Mouse (Mus musculus): ENCODE results near the gene Limk2.

Limk2 gene

GRCm38 (mm10) chr11:3371599-3372295, 37.2 kb downstream of the Limk2 start:
- no peak for DNase-seq (ENCODE audit: low read depth, low spot score)

GRCm38 (mm10) chr11:3370928-3371598, 37.9 kb downstream of the Limk2 start:
- peak; percentile 90 for DNase-seq (ENCODE audit: low read depth, low spot score)

GRCm38 (mm10) chr11:3370162-3370561, 38.8 kb downstream of the Limk2 start:
- no peak for DNase-seq (ENCODE audit: low read depth, low spot score)

- no peak for DNase-seq (ENCODE audit: low read depth, low spot score)
Measured at GRCm38 (mm10) chr11:3369449-3369848, 39.5 kb downstream of the Limk2 start.

GRCm38 (mm10) chr11:3368983-3369382, 40.0 kb downstream of the Limk2 start:
- no peak for DNase-seq (ENCODE audit: low read depth, low spot score)

GRCm38 (mm10) chr11:3366411-3366810, 42.6 kb downstream of the Limk2 start:
- DNase-seq (ENCODE audit: low read depth, low spot score), result no peak

- DNase-seq (ENCODE audit: low read depth, low spot score), result no peak
Measured at GRCm38 (mm10) chr11:3362854-3363253, 46.1 kb downstream of the Limk2 start.

- no peak for DNase-seq (ENCODE audit: low read depth, low spot score)
Measured at GRCm38 (mm10) chr11:3352990-3353585, 55.9 kb downstream of the Limk2 start.

GRCm38 (mm10) chr11:3352131-3352530, 56.9 kb downstream of the Limk2 start:
- no peak for DNase-seq (ENCODE audit: low read depth, low spot score)

GRCm38 (mm10) chr11:3349343-3349695, 59.7 kb downstream of the Limk2 start:
- DNase-seq (ENCODE audit: low read depth, low spot score), result no peak

GRCm38 (mm10) chr11:3348576-3349342, 60.2 kb downstream of the Limk2 start:
- DNase-seq (ENCODE audit: low read depth, low spot score), result no peak

- DNase-seq (ENCODE audit: low read depth, low spot score), result no peak
Measured at GRCm38 (mm10) chr11:3347835-3348195, 61.2 kb downstream of the Limk2 start.

GRCm38 (mm10) chr11:3347091-3347834, 61.7 kb downstream of the Limk2 start:
- DNase-seq (ENCODE audit: low read depth, low spot score), result no peak

- no peak for DNase-seq (ENCODE audit: low read depth, low spot score)
Measured at GRCm38 (mm10) chr11:3346351-3346750, 62.6 kb downstream of the Limk2 start.

- DNase-seq (ENCODE audit: low read depth, low spot score), result no peak
Measured at GRCm38 (mm10) chr11:3344916-3345315, 64.1 kb downstream of the Limk2 start.

GRCm38 (mm10) chr11:3341476-3341875, 67.5 kb downstream of the Limk2 start:
- no peak for DNase-seq (ENCODE audit: low read depth, low spot score)

- DNase-seq (ENCODE audit: low read depth, low spot score), result no peak
Measured at GRCm38 (mm10) chr11:3337961-3338360, 71.0 kb downstream of the Limk2 start.

GRCm38 (mm10) chr11:3337173-3337955, 71.6 kb downstream of the Limk2 start:
- peak; percentile 72 for DNase-seq (ENCODE audit: low read depth, low spot score)

GRCm38 (mm10) chr11:3336602-3337001, 72.4 kb downstream of the Limk2 start:
- no peak for DNase-seq (ENCODE audit: low read depth, low spot score)

- DNase-seq (ENCODE audit: low read depth, low spot score), result no peak
Measured at GRCm38 (mm10) chr11:3335651-3336216, 73.3 kb downstream of the Limk2 start.
